Mouse (Mus musculus) small intestine, adult 2 months (tissue): ENCODE measurements around the gene Chst14.

Source experiments
- CTCF ChIP-seq: fragments of 200-500 bp; IDR thresholded peaks from 2 replicates; pipeline ENCODE4 v1.5.1; 2012; ENCODE audit warnings: low read depth, mild to moderate bottlenecking, control low read depth, inconsistent platforms, low read length, moderate library complexity, mixed read lengths; ENCODE audit not compliant: insufficient replicate concordance, insufficient read length; ENCODE audit errors: extremely low read depth
- POLR2A ChIP-seq: fragments of 200-500 bp; IDR thresholded peaks from 2 replicates; pipeline ENCODE4 v1.6.1; 2012; ENCODE audit warnings: low read depth, mild to moderate bottlenecking, control low read depth, inconsistent platforms, low read length, moderate library complexity

DNA sequence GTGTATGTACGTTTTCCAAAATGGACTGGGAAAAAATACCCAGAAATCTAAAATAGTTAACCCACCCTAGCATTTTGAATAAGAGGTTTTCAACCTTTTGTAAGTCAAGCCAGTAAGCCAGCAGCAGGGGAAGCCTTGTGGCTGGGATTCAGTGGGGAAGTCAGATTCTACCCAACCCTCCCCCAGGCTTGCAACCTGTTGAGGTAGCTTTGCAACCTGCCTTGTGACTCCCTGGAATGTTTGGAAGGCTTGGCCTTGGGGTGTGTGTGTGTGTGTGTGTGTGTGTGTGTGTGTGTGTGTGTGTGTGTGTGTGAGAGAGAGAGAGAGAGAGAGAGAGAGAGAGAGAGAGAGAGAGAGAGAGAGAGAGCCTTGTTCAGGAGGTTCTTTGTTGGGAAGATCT, 17.1 kb upstream of the Chst14 start:
- no peak for TF ChIP-seq POLR2A
- no peak for TF ChIP-seq CTCF
